Mouse (Mus musculus) adrenal gland, adult 2 months (tissue): Measurements from ENCODE around the gene Flrt2. TPM values are rescaled to one million over a fixed set of nuclear protein-coding genes. Genes with fewer than 3 reads are reported as not detected.
A peak's percentile ranks its signal among the peaks of the same experiment; 100 is the strongest.

Source experiments
- DNase-seq: peaks from one replicate; pipeline ENCODE4 v3.0.0; 2021
- polyA plus RNA-seq: library from polyadenylated mRNA; depleted of rRNA; stranded (reverse); fragments of >200 nt; gene quantifications from 2 replicates; pipeline ENCODE4 v1.2.3, GENCODE M21; 2012
- total RNA-seq, 2 experiments: library from RNA; stranded (reverse); gene quantifications; 2 replicates each; pipeline ENCODE4 v1.2.3; 2021

Gene Flrt2
- total and polyA plus RNA-seq, 3 experiments: 2.8 to 11.5 (median 10.4) TPM

DNA sequence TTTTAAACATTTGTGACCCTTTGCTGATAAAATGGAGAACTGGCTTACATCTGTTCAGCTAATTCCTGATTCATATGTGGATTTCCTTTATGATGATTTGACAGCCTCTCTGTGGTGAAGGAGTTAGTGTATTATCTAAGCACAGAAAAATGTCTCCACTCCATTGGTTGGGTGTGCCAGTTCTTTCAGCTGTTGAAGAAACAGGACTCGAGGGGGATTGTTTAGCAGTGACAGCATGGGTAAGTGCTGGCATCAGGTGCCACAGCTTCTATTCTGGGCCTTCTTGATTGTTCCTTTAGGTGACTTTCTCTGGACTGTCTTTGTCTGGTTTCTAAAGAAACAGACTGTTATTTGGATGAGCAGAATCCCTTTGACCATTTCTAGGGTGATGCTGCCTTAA lies 42.0 kb downstream of the Flrt2 start:
- DNase-seq: no peak

DNA sequence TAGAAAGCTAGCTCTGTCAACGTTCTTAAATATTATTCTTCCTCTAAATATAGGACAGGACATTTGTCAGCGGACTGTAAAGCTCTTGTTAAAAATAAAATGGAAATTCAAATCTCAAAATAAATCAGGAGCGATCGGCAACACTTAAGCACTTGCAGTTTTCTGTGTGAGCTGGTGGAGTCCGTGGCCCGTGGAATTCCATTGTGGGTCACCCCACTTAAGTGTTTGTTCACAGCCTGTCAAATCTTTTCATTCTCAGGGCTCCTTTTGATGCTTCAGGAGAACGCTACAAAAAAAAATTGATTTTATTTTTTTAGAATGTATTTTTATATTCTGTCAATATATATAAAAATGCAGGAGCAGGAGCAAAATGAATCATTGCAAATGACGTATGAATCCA lies 45.5 kb downstream of the Flrt2 start:
- DNase-seq: no peak

GRCm38 (mm10) chr12:95738031-95738430 lies 46.0 kb downstream of the Flrt2 start:
- DNase-seq: no peak

DNA sequence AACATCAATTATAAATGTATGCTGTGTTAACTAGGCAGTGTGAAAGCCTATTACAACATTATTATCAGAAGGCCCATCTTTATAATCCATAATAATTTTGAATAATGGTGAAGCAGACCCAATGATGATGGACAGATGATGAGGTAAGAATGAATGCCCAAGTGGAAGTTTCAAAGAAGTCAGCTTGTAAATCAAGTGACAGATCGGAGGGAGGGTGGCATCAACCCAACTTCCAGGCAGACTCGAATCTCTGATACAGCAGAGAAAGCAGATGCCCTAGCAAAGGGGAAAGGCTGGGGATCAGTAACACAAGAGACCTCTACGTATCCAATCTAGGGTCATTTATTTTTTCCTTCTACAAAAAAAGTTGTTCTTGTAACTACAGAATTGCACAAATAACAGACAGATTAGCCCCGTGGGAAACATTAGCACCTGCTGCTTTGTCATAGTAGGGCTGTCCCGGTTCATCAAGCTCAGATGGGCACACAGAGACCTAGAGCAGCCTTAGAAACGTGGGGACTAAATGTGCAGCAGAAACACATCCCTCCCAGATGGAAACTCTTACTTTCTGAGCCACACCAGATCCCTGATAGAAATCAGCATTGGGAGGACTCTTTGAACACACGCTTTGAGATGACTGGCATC lies 46.6 kb downstream of the Flrt2 start:
- no peak for DNase-seq

- DNase-seq: no peak
Observed at GRCm38 (mm10) chr12:95739739-95740138, 47.7 kb downstream of the Flrt2 start.

DNA sequence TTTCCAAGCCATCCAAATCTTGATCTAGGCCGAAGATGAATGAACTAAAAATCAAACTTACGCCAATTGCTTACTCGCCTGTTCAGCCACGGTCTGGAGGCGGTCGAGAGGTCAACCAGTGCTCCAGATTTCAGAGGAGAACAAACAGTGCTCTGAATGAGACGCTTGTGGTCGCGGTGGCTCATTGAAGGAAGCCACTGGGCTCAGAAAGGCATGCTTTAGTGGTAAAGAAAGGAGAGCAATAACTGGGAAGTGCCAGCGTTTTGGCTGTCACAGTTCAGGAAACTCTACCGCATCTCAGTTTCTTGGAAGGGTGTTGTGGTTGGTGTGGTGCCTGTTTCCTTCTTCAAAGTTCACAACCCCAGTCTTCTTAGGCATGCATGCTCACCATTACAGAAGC lies 49.3 kb downstream of the Flrt2 start:
- no peak for DNase-seq

DNA sequence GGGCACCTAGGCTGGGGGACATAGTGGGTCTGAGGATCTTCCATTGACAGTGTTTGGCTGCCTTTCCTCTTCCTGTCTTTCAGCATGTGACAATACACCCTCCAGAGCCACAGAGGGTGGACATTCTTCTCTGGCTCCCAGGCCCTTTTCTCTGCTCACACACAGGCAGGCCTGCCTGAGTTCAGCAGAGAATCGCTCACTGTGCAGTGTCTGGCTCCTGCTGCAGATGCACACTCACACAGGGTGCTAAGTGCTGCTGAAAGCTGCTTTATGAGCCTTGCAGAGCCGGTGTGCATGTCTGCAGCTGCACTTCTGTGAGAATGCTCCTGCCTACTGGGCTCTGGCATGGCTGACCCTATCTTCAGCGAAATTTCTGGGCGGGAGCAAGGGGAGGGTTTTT lies 52.3 kb downstream of the Flrt2 start:
- DNase-seq: no peak

DNA sequence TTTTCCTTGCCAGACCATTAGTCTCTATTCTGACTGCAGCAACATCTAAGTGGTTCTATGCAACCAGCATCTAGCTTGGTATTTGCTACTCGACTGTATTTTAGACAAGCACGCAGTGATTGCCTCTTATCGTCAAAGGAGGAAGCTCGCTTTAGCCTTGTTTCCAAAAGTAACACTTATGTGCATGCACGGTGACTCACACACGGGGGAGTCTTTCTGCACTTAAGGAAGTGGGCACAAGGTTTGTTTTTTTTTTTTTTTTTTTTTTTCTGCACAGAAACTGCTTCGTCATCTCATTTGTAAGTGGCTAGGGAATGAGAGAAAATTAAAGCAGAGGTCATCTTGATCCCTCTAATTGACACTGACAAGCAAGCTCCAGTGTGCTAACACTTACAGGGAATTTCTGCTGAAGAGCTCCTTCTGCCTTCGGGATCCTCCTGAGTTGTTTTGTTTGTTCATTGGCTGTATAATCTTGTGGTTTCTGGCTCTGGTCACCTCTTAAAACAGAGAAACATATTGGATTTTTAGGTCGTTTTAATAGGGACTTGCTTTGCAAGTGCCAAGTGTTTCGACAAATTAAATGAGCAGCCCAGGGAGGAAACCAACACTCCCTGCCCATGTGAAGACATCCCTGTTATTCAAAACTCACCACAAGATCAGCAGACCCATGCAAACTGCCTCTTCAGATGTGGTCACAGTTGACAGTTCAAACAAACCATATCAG lies 55.0 kb downstream of the Flrt2 start:
- DNase-seq: peak; percentile 32

DNA sequence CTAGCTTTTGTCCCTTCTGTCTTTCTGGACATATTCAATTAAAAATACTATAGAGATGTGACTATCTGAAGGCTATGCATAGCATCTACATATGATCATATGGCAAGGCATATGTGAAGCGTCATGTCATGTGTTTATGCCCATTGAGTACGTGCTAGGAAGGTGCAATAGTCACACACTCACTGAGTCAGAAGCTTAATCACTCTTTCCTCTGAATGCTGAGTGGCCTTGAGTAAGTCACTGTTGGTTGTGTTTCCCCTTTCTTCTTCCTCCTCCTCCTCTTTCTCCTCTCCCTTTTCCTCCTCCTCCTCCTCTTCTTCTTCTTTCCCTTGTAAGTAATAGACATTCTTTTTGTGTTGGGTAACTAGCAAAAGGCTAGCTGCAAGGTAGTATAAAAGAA lies 56.7 kb downstream of the Flrt2 start:
- DNase-seq: no peak

DNA sequence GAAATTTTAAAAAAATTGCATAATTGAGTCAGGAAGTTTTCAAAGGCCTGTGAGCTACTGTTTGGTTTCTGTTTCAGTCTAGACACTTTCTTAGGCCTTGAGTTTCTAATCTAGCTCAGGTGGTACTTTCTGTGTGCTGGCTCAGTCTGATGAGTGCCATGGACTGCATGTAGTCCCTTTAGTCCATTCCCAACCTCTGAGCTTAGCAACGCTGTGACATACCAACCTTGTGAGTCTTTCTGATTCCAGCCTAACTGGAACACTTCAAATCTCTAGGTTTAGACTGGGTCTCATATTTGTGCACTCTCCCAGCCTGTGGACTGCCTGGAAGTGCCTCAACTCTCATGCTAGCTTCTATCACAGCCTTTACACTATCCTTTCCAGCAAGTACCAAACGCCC lies 57.2 kb downstream of the Flrt2 start:
- DNase-seq: no peak

- no peak for DNase-seq
Observed at GRCm38 (mm10) chr12:95759212-95759746, 67.3 kb downstream of the Flrt2 start.

DNA sequence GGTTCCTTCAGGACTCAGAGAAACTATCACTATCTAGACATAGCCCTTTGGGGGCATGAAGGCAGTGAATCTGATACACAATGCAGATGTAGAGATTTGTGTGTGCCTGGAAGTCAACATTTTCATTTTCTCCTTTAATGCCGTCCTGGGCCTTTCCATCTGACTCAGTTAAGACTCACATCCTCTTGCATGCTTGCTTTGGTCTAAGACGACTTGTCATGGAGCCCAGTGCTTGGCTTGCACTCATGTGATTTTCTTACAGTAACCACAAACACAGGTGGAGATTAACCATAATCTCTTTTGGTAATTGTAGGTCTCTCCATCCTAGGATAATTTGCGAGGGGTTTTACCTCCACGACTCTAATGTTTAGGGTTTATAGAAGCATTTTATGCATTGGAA lies 73.2 kb downstream of the Flrt2 start:
- no peak for DNase-seq

DNA sequence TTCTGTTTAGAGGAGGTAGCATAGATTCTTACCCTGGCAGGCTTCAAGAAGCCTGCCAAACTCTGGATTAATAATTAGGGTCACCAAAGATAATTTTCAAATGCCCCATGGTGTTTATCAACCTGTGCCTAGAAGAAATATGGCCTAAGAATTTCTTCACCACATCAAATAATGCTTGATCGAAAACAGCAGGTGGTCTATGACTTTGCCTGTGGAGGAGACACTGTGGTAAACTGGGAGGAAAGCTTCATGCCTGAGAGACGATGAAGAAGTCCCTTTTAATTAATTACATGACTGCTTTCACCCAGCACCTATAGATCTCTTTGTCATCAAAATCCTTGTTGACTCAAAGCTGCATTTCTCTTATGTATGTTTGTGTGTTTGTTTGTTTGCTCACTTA lies 77.0 kb downstream of the Flrt2 start:
- DNase-seq: no peak

- no peak for DNase-seq
Observed at GRCm38 (mm10) chr12:95770251-95770650, 78.2 kb downstream of the Flrt2 start.

DNA sequence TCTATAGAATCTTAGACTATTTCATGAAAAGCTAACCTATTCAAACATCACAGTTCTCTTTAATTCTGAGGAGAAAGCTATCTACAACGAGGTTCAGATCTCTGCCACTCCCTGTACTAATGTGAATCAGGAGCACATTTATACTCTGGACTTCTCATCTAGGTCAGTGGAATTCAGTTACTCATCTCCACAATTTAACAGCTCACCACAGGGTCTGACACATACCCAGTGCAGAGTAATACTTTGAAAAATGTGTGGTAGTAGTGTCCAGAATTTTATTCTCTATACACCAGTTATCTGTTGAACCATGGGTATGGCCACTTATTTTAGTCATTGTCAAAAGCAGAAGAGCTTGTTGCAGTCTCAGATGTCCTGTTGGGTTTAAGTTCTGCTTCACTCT lies 98.1 kb downstream of the Flrt2 start:
- no peak for DNase-seq

DNA sequence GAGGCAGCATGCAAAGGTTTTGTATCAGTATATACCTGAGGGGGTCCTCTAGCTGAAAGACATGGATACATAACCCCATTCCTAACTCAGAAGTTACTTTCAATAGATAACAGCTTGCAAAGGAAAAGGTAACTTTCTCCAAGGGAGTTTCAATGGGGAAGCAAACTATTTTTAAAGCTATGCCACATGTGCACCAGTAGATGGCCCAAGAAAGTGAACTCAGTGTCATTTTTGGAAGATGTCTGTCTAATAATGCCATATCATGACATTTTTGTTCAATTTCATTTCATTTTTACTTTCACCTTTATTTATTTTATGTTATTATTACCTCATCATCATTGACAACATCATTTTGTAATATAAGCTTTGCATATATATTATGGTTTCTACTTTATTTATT lies 124.6 kb downstream of the Flrt2 start:
- DNase-seq: no peak
